Mouse (Mus musculus) lung, adult 18-20 months (tissue): ENCODE data around the gene Eps15l1.

Experiments
- DNase-seq, 2 experiments: peaks; one replicate each; pipeline ENCODE4 v3.0.0; 2022; ENCODE audit warnings: mixed read lengths in 2 of 2

Eps15l1 gene

DNA sequence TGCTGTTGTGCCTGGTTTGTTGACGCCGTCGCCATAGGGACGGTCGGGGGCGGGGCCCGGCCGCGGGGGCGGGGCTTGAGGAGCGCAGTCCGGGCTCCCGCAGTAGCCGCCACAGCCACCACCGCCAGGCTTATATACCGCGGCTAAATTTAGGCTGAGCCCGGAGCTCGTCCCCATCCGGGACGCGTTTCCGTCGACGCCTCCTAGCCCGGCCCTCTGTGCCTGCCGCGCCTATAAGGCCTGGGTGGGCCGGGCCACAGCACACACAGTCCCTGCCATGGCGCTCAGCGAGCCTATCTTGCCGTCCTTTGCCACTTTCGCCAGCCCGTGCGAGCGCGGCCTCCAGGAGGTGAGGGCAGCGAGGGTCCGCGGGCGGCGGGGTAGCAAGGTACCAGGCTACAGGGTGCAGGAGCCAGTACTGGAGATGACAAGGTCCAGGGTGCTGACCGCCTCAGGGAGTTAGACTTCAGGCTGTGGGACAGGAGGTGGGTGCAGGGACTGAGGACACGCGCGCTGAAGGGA, 102.4 kb downstream of the Eps15l1 start, which contains the start of gene Klf2:
Gene Klf2, plus strand, starts transcription at position 233 of the 522 bp plus-strand sequence.
- DNase-seq, result peak; percentile 99

DNA sequence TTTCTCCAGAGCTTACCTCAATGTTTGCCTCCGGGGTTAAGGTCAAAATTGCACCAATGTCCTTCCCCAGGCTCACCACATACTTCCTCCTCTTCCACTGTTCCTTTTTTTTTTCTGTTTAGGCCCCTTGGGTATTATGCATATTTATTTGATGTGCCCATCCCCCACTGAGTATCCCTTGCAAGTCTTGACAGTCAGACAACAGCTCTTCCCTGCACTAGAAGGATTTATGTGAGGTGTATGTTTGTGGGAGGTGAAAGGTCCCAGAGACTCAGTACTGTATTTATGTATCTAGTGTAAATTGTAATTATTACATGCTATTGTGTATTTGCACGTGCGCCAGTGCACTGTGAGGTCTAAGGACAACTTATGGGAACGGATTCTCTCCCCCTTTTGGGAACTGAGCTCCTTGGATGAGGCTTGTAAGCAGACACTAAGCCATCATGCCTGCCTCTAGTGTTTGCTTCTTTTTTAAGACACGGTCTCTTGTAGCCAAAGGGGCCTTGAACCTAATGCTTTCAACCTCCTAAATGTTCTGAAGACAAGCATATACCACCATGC, 103.4 kb downstream of the Eps15l1 start:
- peak; percentile 43 to 54 for DNase-seq

DNA sequence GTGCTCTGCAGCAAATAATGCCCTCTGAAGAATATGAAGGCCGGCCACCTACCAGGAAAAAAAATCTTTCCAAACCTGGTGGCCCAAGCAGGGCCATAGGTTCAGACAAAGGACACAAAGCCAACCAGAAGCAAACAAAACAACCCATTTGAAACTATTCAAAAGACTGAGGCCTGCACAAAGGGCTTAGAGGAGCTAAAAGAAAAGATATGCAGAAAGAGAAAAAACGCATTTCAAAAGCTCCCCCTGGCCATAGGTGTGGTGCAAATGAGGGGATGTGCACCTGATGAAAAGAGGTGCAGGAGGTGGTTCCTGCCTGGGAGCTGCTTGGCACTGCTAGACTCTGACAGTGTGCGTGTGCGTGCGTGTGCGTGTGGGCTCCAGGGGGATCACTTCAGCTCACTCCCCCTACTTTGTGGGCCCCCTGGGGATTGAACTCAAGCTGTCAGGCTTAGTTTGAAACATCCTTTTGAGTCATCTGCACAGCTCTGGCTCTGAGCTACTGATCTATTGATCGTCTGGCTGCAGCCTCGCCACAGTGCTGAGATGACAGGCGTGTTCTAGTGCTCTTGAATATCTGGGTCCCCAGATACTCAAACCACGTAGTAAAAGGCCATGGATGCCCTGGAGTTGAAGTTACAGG, 105.1 kb downstream of the Eps15l1 start:
- no peak for DNase-seq

DNA sequence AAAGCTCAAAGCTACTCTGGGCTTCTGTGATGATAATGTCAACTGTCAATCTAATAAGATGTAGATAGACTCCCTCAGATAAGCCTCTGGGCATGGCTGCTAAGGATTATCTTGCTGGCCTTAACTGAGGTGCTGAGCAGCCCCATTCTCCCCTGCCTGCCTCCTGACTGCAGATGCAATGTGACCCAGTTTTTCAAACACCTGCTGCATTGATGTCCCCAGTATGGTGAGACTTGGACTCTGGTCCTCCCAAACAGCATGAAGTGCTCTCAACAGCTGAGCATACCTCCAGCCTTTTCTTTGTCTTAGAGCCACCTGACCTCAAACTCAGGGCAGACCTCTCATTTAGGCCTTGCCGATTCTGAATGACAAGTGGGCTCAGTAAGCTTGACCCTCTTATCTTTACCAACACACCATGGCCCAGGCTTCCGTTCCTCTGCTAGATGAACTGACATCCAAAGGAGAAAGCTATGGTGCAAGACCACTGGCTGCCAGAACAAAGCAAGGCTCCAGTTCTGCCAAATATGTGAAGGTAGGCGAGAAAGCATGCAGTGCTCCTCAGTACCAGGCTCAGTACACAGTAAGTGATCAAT, 108.2 kb downstream of the Eps15l1 start:
- no peak for DNase-seq

- peak; percentile 59 to 60 for DNase-seq
These were observed 110.3 kb downstream of the Eps15l1 start for GRCm38 (mm10) chr8:72310849-72311506.

- peak; percentile 27 to 61 for DNase-seq
These were observed 113.0 kb downstream of the Eps15l1 start for GRCm38 (mm10) chr8:72308276-72308675.

DNA sequence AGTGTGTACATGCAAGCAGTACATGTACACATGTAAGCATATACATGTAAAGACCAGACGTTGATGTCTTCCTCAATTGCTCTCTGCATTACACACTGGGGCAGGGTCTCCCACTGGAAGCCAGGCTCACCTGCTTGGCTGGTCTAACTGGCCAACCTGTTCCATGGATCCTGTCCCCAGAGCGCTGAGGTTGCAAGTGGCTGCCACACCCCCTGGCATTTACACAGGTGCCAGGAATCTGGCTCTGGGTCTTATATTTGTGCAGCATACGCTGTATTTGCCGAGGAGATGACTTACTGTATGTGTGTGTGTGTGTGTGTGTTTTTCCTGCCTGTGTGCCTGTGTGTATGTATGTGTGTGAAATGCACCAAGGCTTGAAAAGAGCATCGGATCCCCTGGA, 114.3 kb downstream of the Eps15l1 start:
- DNase-seq, result peak; percentile 40 to 50

DNA sequence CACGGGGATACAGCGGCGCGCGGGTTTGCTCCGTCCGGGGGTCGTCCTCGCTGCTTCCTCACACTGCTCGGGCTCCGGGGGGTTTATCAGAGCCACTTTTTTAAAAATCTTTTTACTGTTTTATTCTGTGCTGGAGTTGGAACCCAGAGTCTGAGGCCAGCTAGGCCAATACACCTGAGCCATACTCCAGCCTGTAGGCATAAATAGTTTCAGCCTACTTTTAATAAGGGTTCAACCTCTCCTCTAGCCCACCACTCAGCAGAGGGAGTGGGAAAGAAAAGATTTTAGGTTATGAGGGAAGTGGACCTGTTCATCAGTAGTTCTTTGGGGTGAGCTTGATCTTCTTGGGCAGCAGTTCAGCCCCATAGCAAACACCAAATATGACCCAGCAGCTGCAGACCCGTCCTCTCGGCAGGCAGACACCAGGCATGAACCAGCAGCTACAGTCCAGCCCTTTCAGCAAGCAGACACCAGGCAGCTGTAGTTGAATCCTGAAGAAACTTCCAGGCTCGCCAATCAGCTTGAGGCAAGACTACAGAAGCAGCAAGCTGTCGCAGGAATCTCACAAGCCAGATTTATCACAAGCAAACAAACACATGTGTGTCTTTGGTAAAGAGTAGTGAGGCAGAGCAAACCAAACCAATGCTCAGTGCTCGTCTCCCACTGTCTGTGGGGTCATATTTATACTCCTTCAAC, 115.9 kb downstream of the Eps15l1 start, which contains the start of gene Gm10282:
Gene Gm10282, minus strand, starts transcription at position 51 of the 696 bp plus-strand sequence.
- DNase-seq, result no peak

GRCm38 (mm10) chr8:72303633-72304032, 117.6 kb downstream of the Eps15l1 start:
- DNase-seq, result peak; percentile 86 to 91

DNA sequence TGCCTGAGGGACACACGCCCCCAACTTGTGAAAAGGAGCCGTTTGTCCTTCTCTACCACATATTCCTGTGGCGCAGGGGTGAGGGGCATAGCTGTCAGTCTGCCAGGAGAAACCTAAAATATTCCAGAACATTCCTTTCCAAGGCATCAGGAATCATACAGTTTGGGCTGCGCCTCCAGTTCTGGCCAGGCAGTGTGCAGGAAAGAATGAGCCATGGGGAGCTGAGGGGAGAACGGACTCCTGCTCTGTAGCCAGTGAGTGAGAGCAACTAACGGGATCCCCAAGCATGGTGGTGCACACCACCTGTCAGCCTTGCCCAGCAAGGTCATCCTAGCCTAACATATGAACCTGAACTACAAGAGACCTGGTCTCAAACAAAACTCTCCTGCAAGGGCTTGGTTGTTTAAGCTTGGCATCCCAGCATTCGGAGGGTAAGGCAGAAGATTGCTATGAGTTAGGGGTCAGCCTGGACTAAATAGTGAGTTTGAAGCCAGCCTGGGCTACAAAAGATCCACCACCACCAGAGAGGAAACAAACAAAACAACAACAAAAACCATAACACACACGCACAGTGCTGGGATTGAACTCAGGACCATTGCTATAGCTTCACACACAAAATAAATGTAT, 118.2 kb downstream of the Eps15l1 start:
- no peak for DNase-seq

DNA sequence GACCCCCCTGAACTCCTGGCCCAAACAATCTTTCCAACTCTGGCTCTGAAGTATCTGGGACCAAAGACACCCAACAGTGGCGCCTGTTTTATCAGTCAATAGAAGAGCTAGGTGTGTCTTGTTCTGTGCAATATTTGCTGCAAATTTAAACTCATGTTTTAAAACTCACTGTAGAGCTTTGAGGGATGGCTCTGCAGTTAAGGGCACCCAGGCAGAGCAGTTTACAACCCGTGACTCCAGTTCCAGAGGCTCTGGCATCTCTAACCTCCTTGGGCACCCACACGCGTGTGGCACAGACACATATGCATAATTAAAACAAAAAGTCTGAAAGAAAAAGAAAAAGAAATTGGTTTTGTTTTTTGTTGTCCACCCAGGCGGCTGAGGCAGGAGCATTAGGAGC, 119.8 kb downstream of the Eps15l1 start:
- DNase-seq, result no peak

- DNase-seq, result no peak
These were observed 120.4 kb downstream of the Eps15l1 start for GRCm38 (mm10) chr8:72300654-72301400.

DNA sequence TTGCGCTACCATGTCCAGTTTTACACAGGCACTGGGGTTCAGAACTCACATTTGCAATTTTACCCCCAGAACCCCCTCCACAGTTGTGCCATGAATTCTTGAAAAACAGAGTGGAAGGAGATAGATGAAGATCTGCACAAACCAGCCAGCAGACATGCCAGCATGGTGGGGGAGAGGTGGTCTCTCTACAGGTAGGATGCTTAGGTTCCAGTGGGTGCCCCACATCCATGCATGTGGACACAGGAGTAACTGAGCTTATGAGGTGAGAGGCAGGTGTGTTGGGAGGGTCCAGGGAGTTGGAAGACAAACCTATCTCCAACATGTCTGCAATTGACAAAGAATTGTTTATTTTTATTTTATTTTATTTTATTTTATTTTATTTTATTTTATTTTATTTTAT, 122.3 kb downstream of the Eps15l1 start:
- DNase-seq, result no peak

GRCm38 (mm10) chr8:72296561-72296960, 124.7 kb downstream of the Eps15l1 start:
- DNase-seq, result no peak

- DNase-seq, result peak; percentile 87 to 92
These were observed 125.6 kb downstream of the Eps15l1 start for GRCm38 (mm10) chr8:72295679-72296078.

GRCm38 (mm10) chr8:72295125-72295524, 126.1 kb downstream of the Eps15l1 start:
- no peak for DNase-seq

- no peak for DNase-seq
These were observed 128.0 kb downstream of the Eps15l1 start for GRCm38 (mm10) chr8:72293309-72293708.

DNA sequence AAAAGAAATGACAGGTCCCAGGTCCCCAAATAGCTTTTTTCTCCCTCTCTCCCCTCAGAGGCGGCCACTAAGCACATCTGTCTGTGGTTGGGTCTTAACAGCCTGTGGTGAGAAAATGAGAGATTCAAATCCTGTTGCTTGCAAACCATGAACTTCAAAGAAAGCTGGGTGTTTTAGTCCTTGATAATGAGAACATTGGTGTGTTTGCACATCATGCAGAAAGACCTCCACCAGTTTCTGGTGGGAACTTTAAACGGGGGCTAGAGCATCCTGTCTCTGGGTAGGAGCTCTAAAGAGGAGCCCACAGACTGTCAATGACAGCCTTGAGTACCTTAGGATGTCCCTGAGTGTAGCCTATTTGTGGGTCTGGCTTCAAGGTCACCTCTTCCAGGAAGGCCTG, 130.2 kb downstream of the Eps15l1 start:
- DNase-seq, result no peak
